8 mouse cellular contexts compared by ENCODE assay signal in the genomic region with DNA sequence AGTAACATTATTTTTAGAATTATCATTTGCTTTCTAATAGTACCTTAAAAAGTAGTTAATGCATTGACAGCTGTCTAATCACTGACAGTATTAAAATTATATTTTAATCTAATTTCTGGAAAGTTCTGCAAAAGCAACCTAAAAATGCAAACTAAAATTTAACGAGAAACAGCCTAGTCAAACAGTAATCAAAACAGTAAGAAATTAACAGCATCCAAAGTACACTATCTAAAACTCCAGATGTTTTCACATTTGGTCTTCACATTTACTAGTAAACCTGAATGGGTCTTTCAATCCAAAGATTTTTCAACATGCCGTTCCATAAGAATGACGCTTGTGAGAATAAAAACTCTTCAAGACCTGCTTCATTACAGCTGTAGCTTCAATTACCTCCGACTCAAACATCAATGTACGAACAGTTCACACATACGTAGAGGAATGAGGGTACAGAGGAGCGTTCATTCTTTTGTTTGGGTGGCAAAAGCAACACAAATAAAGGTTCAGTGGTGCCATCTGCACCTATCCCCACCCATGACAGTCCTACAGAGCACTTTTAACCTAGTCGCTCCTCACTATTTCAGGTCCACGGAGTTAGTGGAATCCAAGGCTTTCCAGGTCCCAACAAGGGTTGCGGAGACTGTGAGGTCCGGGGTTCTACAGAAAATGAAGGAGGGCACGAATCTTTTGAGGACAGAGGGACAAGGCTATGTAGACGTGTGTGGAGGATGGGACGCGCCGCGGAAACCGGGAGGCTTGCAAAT. TPM values are rescaled to one million over a fixed set of nuclear protein-coding genes. Genes with fewer than 3 reads are reported as not detected.
A peak's percentile ranks its signal among the peaks of the same experiment; 100 is the strongest.
DNase-seq lines count a peak whose midpoint lies in the region; ATAC-seq and TF ChIP-seq lines count a peak whose summit lies in the region.

No protein-coding gene starts in this region.

- H3K4me3 ChIP-seq in heart, embryonic 12.5 days: peak overlapping the region; percentile 96
- peak overlapping the region; percentile 86 for H3K4me3 ChIP-seq in C2C12 (ENCODE audit: insufficient read depth, poor library complexity, severe bottlenecking)
- H3K4me3 ChIP-seq in embryonic facial prominence, embryonic 15.5 days (replicated peaks): peak overlapping the region; percentile 93
- H3K4me3 ChIP-seq in neural tube, embryonic 13.5 days: peak overlapping the region; percentile 93

- no peak; the same call in 1 of the 2 replicates for ATAC-seq in heart, embryonic 12.5 days (ENCODE audit: insufficient number of reproducible peaks, low FRiP score)
- ATAC-seq in embryonic facial prominence, embryonic 15.5 days (ENCODE audit: insufficient number of reproducible peaks, low FRiP score, low TSS enrichment, low read depth): no peak
- ATAC-seq in neural tube, embryonic 13.5 days (ENCODE audit: low read depth): peak; percentile 4
- no peak for ATAC-seq in granulocyte monocyte progenitor cell, adult 5-6 weeks (replicated peaks; ENCODE audit: poor library complexity, severe bottlenecking)

- peak overlapping the region; percentile 93 for H3K27ac ChIP-seq in heart, embryonic 12.5 days (ENCODE audit: poor library complexity, severe bottlenecking)
- H3K27ac ChIP-seq in embryonic facial prominence, embryonic 15.5 days (replicated peaks): peak overlapping the region; percentile 93
- H3K27ac ChIP-seq in neural tube, embryonic 13.5 days (replicated peaks): peak overlapping the region; percentile 96

- TF ChIP-seq CTCF in C2C12 (IDR thresholded peaks at IDR 0.05; ENCODE audit: control insufficient read depth, insufficient read depth, insufficient read length): no peak

- H3ac ChIP-seq in C2C12 (ENCODE audit: control insufficient read depth, insufficient read length, low read depth): peak overlapping the region; percentile 75

- no peaks in the 10 kb centered on the region for H3K9me3 ChIP-seq in heart, embryonic 12.5 days (replicated peaks)
- no peaks in the 10 kb centered on the region for H3K9me3 ChIP-seq in embryonic facial prominence, embryonic 15.5 days (replicated peaks)
- no peaks in the 10 kb centered on the region for H3K9me3 ChIP-seq in neural tube, embryonic 13.5 days

- H3K4me2 ChIP-seq in heart, embryonic 12.5 days: peak overlapping the region; percentile 94
- peak overlapping the region; percentile 79 for H3K4me2 ChIP-seq in embryonic facial prominence, embryonic 15.5 days (replicated peaks)
- H3K4me2 ChIP-seq in neural tube, embryonic 13.5 days: peak overlapping the region; percentile 92

- DNase-seq in heart, postnatal 14 days: no peak
- DNase-seq in kidney, postnatal 14 days: peak; percentile 3
- no peak for DNase-seq in thymus, postnatal 10 days (ENCODE audit: low spot score in 2 of 2)

- peak overlapping the region; percentile 91 for H3K9ac ChIP-seq in heart, embryonic 12.5 days
- peak overlapping the region; percentile 82 for H3K9ac ChIP-seq in embryonic facial prominence, embryonic 15.5 days
- H3K9ac ChIP-seq in neural tube, embryonic 13.5 days: peak overlapping the region; percentile 90

- peaks cover 98% of the 10 kb centered on the region for H3K79me2 ChIP-seq in C2C12 (ENCODE audit: control insufficient read depth, insufficient read depth)

- 6% methylated on average over 18 of the region's 18 CpGs for WGBS in heart, embryonic 12.5 days
- 3% methylated on average over 18 of the region's 18 CpGs for WGBS in embryonic facial prominence, embryonic 15.5 days
- 5% methylated on average over 18 of the region's 18 CpGs for WGBS in neural tube, embryonic 13.5 days

- H3K79me3 ChIP-seq in C2C12 (ENCODE audit: low read depth): peaks cover 71% of the 10 kb centered on the region

- intact Hi-C loops in heart, postnatal 14 days (cut with DNase I): loop anchor here (2.0 kb wide), 1 partner anchor 155 kb away; no protein-coding TSS in a partner anchor

- H3K27me3 ChIP-seq in heart, embryonic 12.5 days (replicated peaks): no peaks in the 10 kb centered on the region
- H3K27me3 ChIP-seq in C2C12 (ENCODE audit: control insufficient read depth, insufficient read depth, insufficient read length): no peaks in the 10 kb centered on the region
- no peaks in the 10 kb centered on the region for H3K27me3 ChIP-seq in embryonic facial prominence, embryonic 15.5 days
- H3K27me3 ChIP-seq in neural tube, embryonic 13.5 days: no peaks in the 10 kb centered on the region

- H3K4me1 ChIP-seq in heart, embryonic 12.5 days (replicated peaks): peaks cover 5% of the 10 kb centered on the region; the same call in 1 of the 2 replicates
- H3K4me1 ChIP-seq in embryonic facial prominence, embryonic 15.5 days: 0 out of 2 replicates have a peak, but pooled peaks cover 3% of the 10 kb centered on the region
- H3K4me1 ChIP-seq in neural tube, embryonic 13.5 days (replicated peaks): peaks cover 31% of the 10 kb centered on the region

- H3K36me3 ChIP-seq in heart, embryonic 12.5 days: no peaks in the 10 kb centered on the region
- peaks cover 7% of the 10 kb centered on the region for H3K36me3 ChIP-seq in C2C12 (ENCODE audit: control insufficient read depth, insufficient read depth)
- no peaks in the 10 kb centered on the region for H3K36me3 ChIP-seq in embryonic facial prominence, embryonic 15.5 days
- H3K36me3 ChIP-seq in neural tube, embryonic 13.5 days: no peaks in the 10 kb centered on the region

TF ChIP-seq in C2C12, 6 proteins besides CTCF, POLR2A, EP300 and RAD21:
- TF ChIP-seq MYOD1 (IDR thresholded peaks at IDR 0.05; ENCODE audit: control insufficient read depth, insufficient read length, low read depth) (no peak), CEBPB (IDR thresholded peaks at IDR 0.05; ENCODE audit: low read depth) (no peak), MYOG (IDR thresholded peaks at IDR 0.05; ENCODE audit: control insufficient read depth, extremely low read depth, insufficient read length) (no peak), MAX (IDR thresholded peaks at IDR 0.05) (no peak), USF1 (IDR thresholded peaks at IDR 0.05; ENCODE audit: low read depth) (no peak), FOSL1 (IDR thresholded peaks at IDR 0.05; ENCODE audit: insufficient read depth, low read length, poor library complexity, severe bottlenecking) (no peak)
TF ChIP-seq in C2C12: peak in this region for 0.

RNA-seq across cellular contexts. Expression of a gene that starts 0.9 kb away (rescaled TPM):
- 11.0 and 12.5 TPM in 2 replicates for polyA plus RNA-seq in heart, embryonic 12.5 days (2016; fragmentation: Nextera tagmentation; extraction: Ambion mirVana)
- 10 to 100 TPM; 23.4 to 26.4 TPM for total RNA-seq in heart, postnatal 14 days (2021)
- 9.5 TPM for polyA plus RNA-seq in C2C12 (2012; fragmentation: generic; extraction: Trizol)
- 9.0 and 10.9 TPM in 2 replicates for polyA plus RNA-seq in embryonic facial prominence, embryonic 15.5 days (2015; fragmentation: Nextera tagmentation; extraction: Ambion mirVana)
- polyA plus RNA-seq in neural tube, embryonic 13.5 days (2015; fragmentation: Nextera tagmentation; extraction: Ambion mirVana): 18.3 and 18.9 TPM in 2 replicates
- total RNA-seq in granulocyte monocyte progenitor cell, adult 5-6 weeks (2014; fragmentation: Nextera tagmentation): 19.2 and 27.2 TPM in 2 replicates
- total RNA-seq in granulocyte monocyte progenitor cell, adult 5-6 weeks (2017): 26.7 and 38.1 TPM in 2 replicates

RNA-seq across cellular contexts. Expression of a gene that starts 1.1 kb away (rescaled TPM):
- polyA plus RNA-seq in heart, embryonic 12.5 days (2016; fragmentation: Nextera tagmentation; extraction: Ambion mirVana): 45.5 and 45.7 TPM in 2 replicates
- 10 to 100 TPM; 28.9 to 34.3 TPM for total RNA-seq in heart, postnatal 14 days (2021)
- polyA plus RNA-seq in C2C12 (2012; fragmentation: generic; extraction: Trizol): 4.7 TPM
- 41.5 and 43.3 TPM in 2 replicates for polyA plus RNA-seq in embryonic facial prominence, embryonic 15.5 days (2015; fragmentation: Nextera tagmentation; extraction: Ambion mirVana)
- 59.4 and 62.0 TPM in 2 replicates for polyA plus RNA-seq in neural tube, embryonic 13.5 days (2015; fragmentation: Nextera tagmentation; extraction: Ambion mirVana)
- 46.1 and 60.6 TPM in 2 replicates for total RNA-seq in granulocyte monocyte progenitor cell, adult 5-6 weeks (2014; fragmentation: Nextera tagmentation)
- 46.8 and 53.2 TPM in 2 replicates for total RNA-seq in granulocyte monocyte progenitor cell, adult 5-6 weeks (2017)

RNA-seq across cellular contexts. Expression of a gene that starts 43.1 kb away (rescaled TPM):
- polyA plus RNA-seq in heart, embryonic 12.5 days (2016; fragmentation: Nextera tagmentation; extraction: Ambion mirVana): 0.13 and 0.40 TPM in 2 replicates
- under 1 TPM in 1 of 2 experiments, not detected in 1; 0.17 TPM for total RNA-seq in heart, postnatal 14 days (2021)
- 0.04 TPM for polyA plus RNA-seq in C2C12 (2012; fragmentation: generic; extraction: Trizol)
- 0.09 and 0.11 TPM in 2 replicates for polyA plus RNA-seq in embryonic facial prominence, embryonic 15.5 days (2015; fragmentation: Nextera tagmentation; extraction: Ambion mirVana)
- polyA plus RNA-seq in neural tube, embryonic 13.5 days (2015; fragmentation: Nextera tagmentation; extraction: Ambion mirVana): 0.10 TPM in 2 replicates
- 0.36 and 0.80 TPM in 2 replicates for total RNA-seq in granulocyte monocyte progenitor cell, adult 5-6 weeks (2014; fragmentation: Nextera tagmentation)
- total RNA-seq in granulocyte monocyte progenitor cell, adult 5-6 weeks (2017): 0.10 and 0.30 TPM in 2 replicates
